Mouse (Mus musculus) limb, embryonic 15.5 days (tissue): Measurements from ENCODE around the gene Pate2. TPM values are rescaled to one million over a fixed set of nuclear protein-coding genes. Genes with fewer than 3 reads are reported as not detected.
A peak's percentile ranks its signal among the peaks of the same experiment; 100 is the strongest.

ENCODE experiments used
- ATAC-seq: fragments of 200-750 bp; cut with Nextera tagmentation; 2 replicates; pipeline ENCODE4 v1.8.0; 2017; ENCODE audit warnings: low read depth, moderate TSS enrichment; ENCODE audit not compliant: insufficient number of reproducible peaks, low FRiP score, low TSS enrichment
- H3K27ac ChIP-seq: fragments of 300-500 bp; sonication (generic); 2 replicates; pipeline ENCODE4 v1.5.1; 2015; ENCODE audit warnings: moderate library complexity, mild to moderate bottlenecking, inconsistent platforms
- H3K27me3 ChIP-seq: fragments of 300-500 bp; sonication (generic); 2 replicates; pipeline ENCODE4 v1.6.1; 2015; ENCODE audit warnings: inconsistent platforms
- H3K36me3 ChIP-seq: fragments of 300-500 bp; sonication (generic); 2 replicates; pipeline ENCODE4 v1.6.1; 2015; ENCODE audit warnings: inconsistent platforms
- H3K4me1 ChIP-seq: fragments of 300-500 bp; sonication (generic); 2 replicates; pipeline ENCODE4 v1.6.1; 2015; ENCODE audit warnings: inconsistent platforms
- H3K4me2 ChIP-seq: fragments of 300-500 bp; sonication (generic); 2 replicates; pipeline ENCODE4 v1.6.1; 2015; ENCODE audit warnings: mild to moderate bottlenecking, inconsistent platforms
- H3K4me3 ChIP-seq: fragments of 300-500 bp; sonication (generic); 2 replicates; pipeline ENCODE4 v1.5.1; 2015; ENCODE audit warnings: mild to moderate bottlenecking, inconsistent platforms
- H3K9ac ChIP-seq: fragments of 300-500 bp; sonication (generic); 2 replicates; pipeline ENCODE4 v1.6.1; 2015; ENCODE audit warnings: inconsistent platforms
- H3K9me3 ChIP-seq: fragments of 300-500 bp; sonication (generic); 2 replicates; pipeline ENCODE4 v1.6.1; 2016; ENCODE audit warnings: inconsistent platforms
- WGBS: fragments of 180-500 bp; shearing (Covaris S2); methylation state at CpG from one replicate; pipeline ENCODE4 v1.1.7; 2015; 5-methylcytosine and 5-hydroxymethylcytosine counted together
- polyA plus RNA-seq: library from polyadenylated mRNA; unstranded; fragments of >200 nt; fragmentation: Nextera tagmentation; extraction: Ambion mirVana; gene quantifications from 2 replicates; pipeline ENCODE4 v1.2.1, GENCODE M21; 2015

The Pate2 gene
- polyA plus RNA-seq, 1 experiment from 2014 or later = 0.83 TPM

DNA sequence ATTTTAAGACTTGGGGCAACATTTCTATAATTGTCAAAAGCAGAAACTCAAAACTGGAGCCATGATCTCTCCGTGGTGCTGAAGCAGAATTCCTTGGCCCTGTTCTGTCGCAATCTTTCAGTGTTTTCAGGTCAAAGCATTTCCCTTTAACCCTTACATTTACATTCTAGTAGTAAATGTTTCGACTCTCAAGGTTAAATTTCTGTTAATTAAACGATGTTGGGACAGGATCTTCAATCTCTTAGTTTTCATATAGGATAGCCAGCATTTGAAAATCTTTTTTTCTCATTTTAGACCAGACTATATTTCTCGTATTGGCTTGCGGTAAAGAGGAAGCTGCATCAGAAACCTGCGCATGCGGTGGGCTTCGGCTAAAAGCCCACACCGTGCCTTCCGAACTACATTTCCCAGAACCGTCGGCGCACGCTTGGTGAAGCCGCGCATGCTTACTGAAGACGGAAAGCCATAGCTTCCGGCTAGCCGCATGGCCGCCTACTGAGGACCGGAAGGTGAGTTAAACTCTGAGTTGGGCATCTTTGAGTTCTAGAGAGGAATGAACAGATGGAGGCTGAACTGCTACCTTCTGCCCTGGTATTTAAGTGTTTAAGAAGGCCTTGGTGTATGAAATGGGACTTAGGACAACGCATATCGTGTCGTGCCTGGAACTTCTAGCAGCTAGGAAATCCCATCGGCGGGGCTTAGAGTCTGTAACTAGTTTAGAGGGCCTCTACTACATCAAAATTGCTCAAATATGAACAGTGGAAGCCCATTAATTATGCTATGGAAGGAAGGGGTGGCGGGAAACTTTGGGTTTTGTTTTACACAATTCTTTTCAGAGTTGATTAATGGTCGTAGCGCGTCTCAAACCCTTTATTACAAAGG, 10.8 kb upstream of the Pate2 start:
- peaks cover 19% of the 10 kb centered on the region for H3K4me1 ChIP-seq
- WGBS = 2% methylated on average over 31 of the region's 31 CpGs
- no peaks in the 10 kb centered on the region for H3K27me3 ChIP-seq
- peak overlapping the region; percentile 82 for H3K27ac ChIP-seq
- peak overlapping the region; percentile 70 for H3K4me3 ChIP-seq
- ATAC-seq = peak; percentile 89
- peaks cover 13% of the 10 kb centered on the region for H3K36me3 ChIP-seq
- peak overlapping the region; percentile 95 for H3K4me2 ChIP-seq
- peak overlapping the region; percentile 51 for H3K9ac ChIP-seq
- no peaks in the 10 kb centered on the region for H3K9me3 ChIP-seq

DNA sequence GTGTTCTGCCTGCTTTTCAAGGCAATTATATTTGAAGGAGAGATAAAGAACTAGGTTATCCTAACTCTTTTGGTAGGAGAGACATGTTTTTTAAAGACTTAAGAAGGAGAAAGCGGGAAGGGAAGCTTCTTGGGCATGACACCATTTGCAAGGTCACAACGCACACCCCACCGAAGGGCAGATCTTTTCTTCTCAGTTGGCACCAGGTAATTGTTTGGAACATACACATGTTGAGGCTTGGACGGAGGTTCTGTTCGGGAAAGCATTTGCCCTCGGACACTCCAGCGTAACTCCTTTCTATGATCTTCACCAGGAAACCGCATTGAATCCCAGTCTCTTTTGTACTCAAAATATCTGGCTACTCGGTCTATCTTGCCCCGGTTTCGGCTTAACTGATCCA, 9.0 kb upstream of the Pate2 start:
- 95% methylated on average over 11 of the region's 11 CpGs for WGBS
- no peak for ATAC-seq
- H3K9ac ChIP-seq = no peak overlapping the region
- no peaks in the 10 kb centered on the region for H3K9me3 ChIP-seq
- peaks cover 24% of the 10 kb centered on the region for H3K36me3 ChIP-seq
- no peak overlapping the region for H3K27ac ChIP-seq
- H3K4me2 ChIP-seq = no peak overlapping the region
- H3K27me3 ChIP-seq = no peaks in the 10 kb centered on the region
- H3K4me3 ChIP-seq = no peak overlapping the region
- peaks cover 19% of the 10 kb centered on the region for H3K4me1 ChIP-seq

DNA sequence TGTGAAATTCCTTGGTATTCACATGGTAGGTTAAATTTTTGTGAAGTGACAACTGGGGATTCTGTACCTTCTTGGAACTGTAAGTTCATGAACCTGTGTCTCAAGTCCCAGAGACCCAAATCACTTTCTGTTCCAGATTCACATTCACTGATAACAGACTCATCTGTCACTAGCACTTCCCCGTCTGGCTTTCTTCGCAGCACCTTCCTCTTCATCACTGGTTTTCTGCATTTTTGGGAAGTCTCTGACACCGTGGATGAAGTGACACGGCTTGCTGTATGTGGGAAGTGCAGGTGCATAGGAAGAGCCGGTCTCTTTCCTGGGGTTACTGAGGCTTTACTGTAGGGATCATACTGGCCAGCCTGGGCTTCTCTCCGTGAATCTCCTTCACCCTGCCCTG, 8.5 kb upstream of the Pate2 start:
- no peak overlapping the region for H3K4me3 ChIP-seq
- H3K9ac ChIP-seq = no peak overlapping the region
- peaks cover 19% of the 10 kb centered on the region for H3K4me1 ChIP-seq
- no peaks in the 10 kb centered on the region for H3K27me3 ChIP-seq
- H3K4me2 ChIP-seq = no peak overlapping the region
- no peaks in the 10 kb centered on the region for H3K9me3 ChIP-seq
- 82% methylated on average over 6 of the region's 6 CpGs for WGBS
- no peak for ATAC-seq
- peaks cover 28% of the 10 kb centered on the region for H3K36me3 ChIP-seq
- H3K27ac ChIP-seq = no peak overlapping the region

- peaks cover 42% of the 10 kb centered on the region for H3K36me3 ChIP-seq
- no peak for ATAC-seq
- WGBS = 90% methylated on average over 5 of the region's 5 CpGs
- H3K4me1 ChIP-seq = peaks cover 11% of the 10 kb centered on the region; the same call in 1 of the 2 replicates
- no peak overlapping the region for H3K4me3 ChIP-seq
- H3K27me3 ChIP-seq = no peaks in the 10 kb centered on the region
- no peak overlapping the region for H3K4me2 ChIP-seq
- H3K27ac ChIP-seq = no peak overlapping the region
- no peaks in the 10 kb centered on the region for H3K9me3 ChIP-seq
- no peak overlapping the region for H3K9ac ChIP-seq
These were observed 5.4 kb upstream of the Pate2 start for GRCm38 (mm10) chr9:35564536-35565240.

GRCm38 (mm10) chr9:35567995-35568394, 2.1 kb upstream of the Pate2 start:
- no peak for ATAC-seq
- WGBS = 84% methylated on average over 3 of the region's 3 CpGs

GRCm38 (mm10) chr9:35570663-35571062, 579 bp downstream of the Pate2 start:
- Histone ChIP-seq H3K27ac (peak overlapping the region; percentile 92; the same call in 1 of the 2 replicates), H3K9ac (no peak overlapping the region), H3K4me3 (peak overlapping the region; percentile 88), H3K36me3 (peaks cover 18% of the 10 kb centered on the region; the same call in 1 of the 2 replicates), H3K27me3 (peaks cover 15% of the 10 kb centered on the region), H3K4me1 (peaks cover 9% of the 10 kb centered on the region), H3K4me2 (peak overlapping the region; percentile 68), H3K9me3 (no peaks in the 10 kb centered on the region)
- ATAC-seq = no peak
- 11% methylated on average over 5 of the region's 5 CpGs for WGBS

More at GRCm38 (mm10) chr9:35567995-35568394, 2.1 kb upstream of the Pate2 start:
- no peaks in the 10 kb centered on the region for H3K27me3 ChIP-seq
- peaks cover 31% of the 10 kb centered on the region for H3K36me3 ChIP-seq
- no peak overlapping the region for H3K4me2 ChIP-seq
- no peak overlapping the region for H3K4me3 ChIP-seq
- H3K27ac ChIP-seq = no peak overlapping the region
- H3K9ac ChIP-seq = no peak overlapping the region
- no peaks in the 10 kb centered on the region for H3K9me3 ChIP-seq
- H3K4me1 ChIP-seq = peaks cover 4% of the 10 kb centered on the region; the same call in 1 of the 2 replicates

GRCm38 (mm10) chr9:35574416-35574815, 4.3 kb downstream of the Pate2 start:
- 5% methylated on average over 32 of the region's 32 CpGs for WGBS
- H3K9ac ChIP-seq = no peak overlapping the region

GRCm38 (mm10) chr9:35587674-35588073, 17.6 kb downstream of the Pate2 start:
- H3K36me3 ChIP-seq = no peaks in the 10 kb centered on the region
- no peak overlapping the region for H3K27ac ChIP-seq
- H3K4me3 ChIP-seq = no peak overlapping the region
- H3K4me2 ChIP-seq = no peak overlapping the region
- WGBS = 13% methylated on average over 1 of the region's 1 CpGs
- H3K4me1 ChIP-seq = no peaks in the 10 kb centered on the region
- no peak for ATAC-seq
- H3K9ac ChIP-seq = no peak overlapping the region
- H3K27me3 ChIP-seq = no peaks in the 10 kb centered on the region
- no peaks in the 10 kb centered on the region for H3K9me3 ChIP-seq

More at GRCm38 (mm10) chr9:35574416-35574815, 4.3 kb downstream of the Pate2 start:
- Histone ChIP-seq H3K4me1 (peaks cover 4% of the 10 kb centered on the region), H3K36me3 (no peaks in the 10 kb centered on the region), H3K4me2 (peak overlapping the region; percentile 48), H3K27ac (no peak overlapping the region), H3K9me3 (no peaks in the 10 kb centered on the region), H3K27me3 (peaks cover 15% of the 10 kb centered on the region), H3K4me3 (peak overlapping the region; percentile 25)
- no peak for ATAC-seq

- no peaks in the 10 kb centered on the region for H3K27me3 ChIP-seq
- no peak overlapping the region for H3K27ac ChIP-seq
- H3K4me1 ChIP-seq = no peaks in the 10 kb centered on the region
- H3K9me3 ChIP-seq = no peaks in the 10 kb centered on the region
- ATAC-seq = no peak
- WGBS = 13% methylated on average over 2 of the region's 2 CpGs
- H3K4me3 ChIP-seq = no peak overlapping the region
- no peak overlapping the region for H3K9ac ChIP-seq
- no peak overlapping the region for H3K4me2 ChIP-seq
- H3K36me3 ChIP-seq = no peaks in the 10 kb centered on the region
These were observed 22.8 kb downstream of the Pate2 start for GRCm38 (mm10) chr9:35592903-35593302.

- no peak for ATAC-seq
- Histone ChIP-seq H3K9me3 (no peaks in the 10 kb centered on the region), H3K27ac (no peak overlapping the region), H3K27me3 (no peaks in the 10 kb centered on the region), H3K36me3 (no peaks in the 10 kb centered on the region), H3K4me2 (no peak overlapping the region), H3K4me3 (no peak overlapping the region), H3K9ac (no peak overlapping the region), H3K4me1 (no peaks in the 10 kb centered on the region)
- WGBS = 67% methylated on average over 8 of the region's 8 CpGs
These were observed 37.7 kb downstream of the Pate2 start for GRCm38 (mm10) chr9:35607647-35608405.

- no peaks in the 10 kb centered on the region for H3K36me3 ChIP-seq
- no peaks in the 10 kb centered on the region for H3K27me3 ChIP-seq
- no peak within 1 kb of the TSS for H3K9ac ChIP-seq
- no peak within 1 kb of the TSS for H3K4me2 ChIP-seq
- WGBS = 95% methylated on average over 1 of the region's 1 CpGs
- no peak within 1 kb of the TSS for H3K27ac ChIP-seq
- no peaks in the 10 kb centered on the region for H3K4me1 ChIP-seq
- H3K9me3 ChIP-seq = no peaks in the 10 kb centered on the region
- H3K4me3 ChIP-seq = no peak within 1 kb of the TSS
- ATAC-seq = no peak
These were observed 41.8 kb downstream of the Pate2 start, which contains the start of gene Pate4 for GRCm38 (mm10) chr9:35611841-35612240. Gene Pate4 (minus strand): TSS chr9:35611941.
